Mouse (Mus musculus) neutrophil, adult 59 days (primary cell): ENCODE results near the gene Dennd1a. TPM values are rescaled to one million over a fixed set of nuclear protein-coding genes. Genes with fewer than 3 reads are reported as not detected.

ENCODE experiments used
- total RNA-seq, 2 experiments: library from RNA; stranded (reverse); gene quantifications; 1 replicate in 1 of 2; 2 replicates in 1 of 2; pipeline ENCODE4 v1.2.4; 2023

Dennd1a gene
- total RNA-seq, result 10 to 100 TPM; 38.4 to 44.6 TPM

DNA sequence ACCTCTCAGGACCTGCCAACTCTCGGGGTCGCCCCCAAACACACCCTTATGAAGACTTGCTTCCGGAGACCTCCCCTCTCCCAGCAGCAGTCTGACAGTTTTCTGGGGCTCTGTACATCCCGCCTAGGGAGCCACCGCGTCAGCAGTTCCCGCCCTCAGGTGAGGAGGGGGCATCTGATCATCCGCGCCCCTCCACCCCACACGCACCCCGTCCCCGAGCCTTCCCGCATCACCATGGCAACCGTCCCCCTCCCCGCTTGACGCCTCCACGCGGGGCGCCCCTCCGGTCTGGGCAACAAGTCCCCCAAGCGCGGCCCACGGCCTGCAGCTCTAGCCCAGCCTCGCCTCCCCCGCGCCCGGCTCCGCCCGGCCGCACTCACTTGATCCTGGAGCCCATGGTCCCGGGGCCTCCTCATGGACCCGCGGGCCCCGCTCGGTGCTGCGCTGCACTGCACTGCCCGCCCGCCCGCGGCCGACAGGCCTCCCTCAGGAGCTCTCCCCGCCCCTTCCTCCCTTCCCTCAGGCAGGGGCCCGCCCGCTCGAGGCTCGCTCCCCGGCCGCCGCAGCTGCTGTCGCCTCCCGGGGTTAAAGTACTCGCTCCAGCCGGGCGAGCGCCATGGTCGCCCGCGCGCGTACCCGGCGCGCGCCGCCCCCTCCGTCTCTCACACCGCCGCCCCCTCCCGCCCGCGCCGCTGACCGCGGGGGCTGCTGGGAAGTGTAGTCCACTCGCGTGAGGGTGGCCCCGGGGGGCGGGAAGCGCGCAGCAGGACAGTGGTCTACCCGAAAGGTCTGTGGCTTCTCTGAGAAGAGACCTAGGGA, at the start of gene Dennd1a:
Gene Dennd1a, minus strand, starts transcription at position 658 of the 819 bp plus-strand sequence.

DNA sequence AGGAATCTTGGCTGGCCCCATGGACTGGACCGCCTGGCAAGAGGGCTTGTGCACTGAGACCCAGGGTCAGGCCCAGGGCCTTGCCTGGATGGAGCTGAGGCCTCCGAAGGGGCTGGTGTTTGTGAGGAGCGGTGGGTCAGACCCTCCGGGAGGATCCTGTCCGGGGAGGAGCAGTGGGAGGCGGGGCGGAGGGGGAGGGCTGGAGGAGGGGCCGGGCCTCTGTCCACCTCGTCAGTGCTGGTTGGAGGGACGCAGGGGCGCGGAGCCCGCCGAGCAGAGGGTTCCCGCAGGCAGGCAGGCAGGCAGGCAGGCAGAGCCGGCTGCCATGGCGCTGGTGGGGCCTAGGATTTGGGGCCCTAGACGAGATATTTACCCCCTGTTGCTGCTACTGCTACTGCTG, 511.2 kb downstream of the Dennd1a start, which contains the start of gene Crb2:
Gene Crb2, plus strand, starts transcription at position 234 of the 400 bp plus-strand sequence.

Other genes starting within 250 kb of the Dennd1a start
- under 1 TPM in 1 of 2 experiments, not detected in 1; 0.44 TPM for gene Lhx2, start 51.9 kb upstream of the Dennd1a start, total RNA-seq
- 10 to 100 TPM; 29.4 to 31.4 TPM for gene Nek6, start 224.3 kb upstream of the Dennd1a start, total RNA-seq